Mouse (Mus musculus) embryonic fibroblast, embryonic 13.5 days (primary cell): ENCODE data around the gene Hivep2. TPM values are rescaled to one million over a fixed set of nuclear protein-coding genes. Genes with fewer than 3 reads are reported as not detected.

Experiments
- H3K27ac ChIP-seq: 2 replicates; pipeline ENCODE4 v1.5.1; 2012; ENCODE audit warnings: low read length, control low read depth, inconsistent platforms; ENCODE audit not compliant: insufficient read depth
- H3K4me1 ChIP-seq: 2 replicates; pipeline ENCODE4 v1.6.1; 2011; ENCODE audit warnings: low read length; ENCODE audit not compliant: control insufficient read depth, insufficient read depth
- H3K4me3 ChIP-seq: 2 replicates; pipeline ENCODE4 v1.5.1; 2011; ENCODE audit warnings: mild to moderate bottlenecking, control low read depth, low read length; ENCODE audit not compliant: insufficient read depth
- CTCF ChIP-seq: IDR thresholded peaks from 2 replicates; pipeline ENCODE4 v1.5.1; 2011; ENCODE audit warnings: mild to moderate bottlenecking, control low read depth, low read length, moderate library complexity, borderline replicate concordance; ENCODE audit not compliant: insufficient read depth
- POLR2A ChIP-seq: IDR thresholded peaks from 2 replicates; pipeline ENCODE4 v1.6.1; 2011; ENCODE audit warnings: low read depth, mild to moderate bottlenecking, control low read depth, low read length, moderate library complexity
- polyA plus RNA-seq: library from polyadenylated mRNA; stranded (reverse); fragments of >200 nt; gene quantifications from 2 replicates; pipeline ENCODE4 v1.2.4, GENCODE M21; 2011; ENCODE audit warnings: low read depth; ENCODE audit not compliant: missing spikeins, insufficient read length

Gene Hivep2
- polyA plus RNA-seq, 1 experiment: 25.6 TPM

GRCm38 (mm10) chr10:14174124-14174523 lies 208.2 kb downstream of the Hivep2 start:
- no peak overlapping the region for H3K4me3 ChIP-seq
- H3K27ac ChIP-seq: no peak overlapping the region
- no peaks in the 10 kb centered on the region for H3K4me1 ChIP-seq
- TF ChIP-seq CTCF (no peak), POLR2A (no peak)

GRCm38 (mm10) chr10:14179424-14180339 lies 213.8 kb downstream of the Hivep2 start:
- H3K4me1 ChIP-seq: no peaks in the 10 kb centered on the region

GRCm38 (mm10) chr10:14186352-14186976 lies 220.6 kb downstream of the Hivep2 start:
- H3K4me1 ChIP-seq: peaks cover 4% of the 10 kb centered on the region; the same call in 1 of the 2 replicates
- TF ChIP-seq POLR2A: no peak
- no peak for TF ChIP-seq CTCF
- H3K4me3 ChIP-seq: no peak overlapping the region
- no peak overlapping the region for H3K27ac ChIP-seq

More at GRCm38 (mm10) chr10:14179424-14180339, 213.8 kb downstream of the Hivep2 start:
- H3K4me3 ChIP-seq: no peak overlapping the region
- TF ChIP-seq CTCF (no peak), POLR2A (no peak)
- no peak overlapping the region for H3K27ac ChIP-seq

- H3K4me3 ChIP-seq: no peak overlapping the region
- H3K27ac ChIP-seq: no peak overlapping the region; the same call in 1 of the 2 replicates
- no peak for TF ChIP-seq POLR2A
- no peak for TF ChIP-seq CTCF
- H3K4me1 ChIP-seq: peaks cover 5% of the 10 kb centered on the region; the same call in 1 of the 2 replicates
These were observed 223.2 kb downstream of the Hivep2 start for GRCm38 (mm10) chr10:14189050-14189449.

- peaks cover 5% of the 10 kb centered on the region; the same call in 1 of the 2 replicates for H3K4me1 ChIP-seq
- no peak overlapping the region for H3K27ac ChIP-seq
- no peak overlapping the region for H3K4me3 ChIP-seq
- no peak for TF ChIP-seq CTCF
- no peak for TF ChIP-seq POLR2A
These were observed 225.3 kb downstream of the Hivep2 start for GRCm38 (mm10) chr10:14191202-14191601.

GRCm38 (mm10) chr10:14192156-14192555 lies 226.3 kb downstream of the Hivep2 start:
- Histone ChIP-seq H3K4me3 (no peak overlapping the region), H3K27ac (no peak overlapping the region), H3K4me1 (peaks cover 5% of the 10 kb centered on the region; the same call in 1 of the 2 replicates)
- TF ChIP-seq CTCF (no peak), POLR2A (no peak)

- Histone ChIP-seq H3K4me1 (peaks cover 5% of the 10 kb centered on the region; the same call in 1 of the 2 replicates), H3K4me3 (no peak overlapping the region), H3K27ac (no peak overlapping the region)
- TF ChIP-seq POLR2A: no peak
- no peak for TF ChIP-seq CTCF
These were observed 227.8 kb downstream of the Hivep2 start for GRCm38 (mm10) chr10:14193702-14194101.

- peaks cover 2% of the 10 kb centered on the region; the same call in 1 of the 2 replicates for H3K4me1 ChIP-seq
- no peak overlapping the region for H3K27ac ChIP-seq
- no peak overlapping the region for H3K4me3 ChIP-seq
- TF ChIP-seq POLR2A: no peak
- no peak for TF ChIP-seq CTCF
These were observed 230.1 kb downstream of the Hivep2 start for GRCm38 (mm10) chr10:14195778-14196650.

- Histone ChIP-seq H3K27ac (no peak overlapping the region), H3K4me3 (no peak overlapping the region), H3K4me1 (peaks cover 2% of the 10 kb centered on the region; the same call in 1 of the 2 replicates)
- TF ChIP-seq CTCF: no peak
These were observed 230.9 kb downstream of the Hivep2 start for GRCm38 (mm10) chr10:14196785-14197184.

GRCm38 (mm10) chr10:14197261-14197660 lies 231.4 kb downstream of the Hivep2 start:
- H3K4me3 ChIP-seq: no peak overlapping the region

More at GRCm38 (mm10) chr10:14197261-14197660, 231.4 kb downstream of the Hivep2 start:
- H3K27ac ChIP-seq: no peak overlapping the region
- no peak for TF ChIP-seq CTCF
- TF ChIP-seq POLR2A: no peak
- H3K4me1 ChIP-seq: peaks cover under 1% of the 10 kb centered on the region; the same call in 1 of the 2 replicates
